Mouse (Mus musculus): ENCODE results near the gene Dhx8.

- TF ChIP-seq FLI1 (IDR thresholded peaks at IDR 0.05; ENCODE audit: low read length), result no peak
- no peak for TF ChIP-seq GATA1 (IDR thresholded peaks at IDR 0.05; ENCODE audit: borderline replicate concordance, low read length)
These were observed 24.2 kb upstream of the Dhx8 start for GRCm38 (mm10) chr11:101708482-101708881.

All from megakaryocyte, embryonic 14.5 days (primary cell).